ENCODE assay signal across 17 mouse cellular contexts in genomic region chr7:96781068-96781467, GRCm38 (mm10).
DNase-seq lines count a peak whose midpoint lies in the region; ATAC-seq and TF ChIP-seq lines count a peak whose summit lies in the region.
"Had no signal": no experiment of that assay in that cellular context is flagged by ENCODE, and none has a peak within 500 bp of the region (broad histone marks: within the 10 kb centered on the region; RNA-seq: fewer than 3 reads in every experiment).

No protein-coding gene starts in this region.

- 69% methylated on average over 6 of the region's 6 CpGs for WGBS in stomach, embryonic 14.5 days
- 77% methylated on average over 6 of the region's 6 CpGs for WGBS in stomach, postnatal 0 days
- WGBS in liver, embryonic 16.5 days (ENCODE audit: insufficient replicate concordance): 19% methylated on average over 6 of the region's 6 CpGs

- no peaks in the 10 kb centered on the region for H3K27me3 ChIP-seq in stomach, embryonic 14.5 days (ENCODE audit: control insufficient read depth, insufficient read depth, low read length)
- H3K27me3 ChIP-seq in stomach, postnatal 0 days (ENCODE audit: control insufficient read depth, insufficient read depth, low read length): no peaks in the 10 kb centered on the region
- H3K27me3 ChIP-seq in liver, embryonic 16.5 days (ENCODE audit: control insufficient read depth, insufficient read depth, low read depth, low read length): no peaks in the 10 kb centered on the region
- H3K27me3 ChIP-seq: embryonic facial prominence, embryonic 12.5 days; midbrain, embryonic 13.5 days had no signal

- TF ChIP-seq CTCF in stomach, postnatal 0 days (IDR thresholded peaks at IDR 0.05; ENCODE audit: low read depth): no peak

- H3K4me1 ChIP-seq in stomach, embryonic 14.5 days (ENCODE audit: control insufficient read depth, insufficient read depth, low read length): peaks cover 2% of the 10 kb centered on the region; the same call in 1 of the 2 replicates
- H3K4me1 ChIP-seq in stomach, postnatal 0 days (replicated peaks; ENCODE audit: control insufficient read depth, insufficient read depth): no peaks in the 10 kb centered on the region
- peaks cover 58% of the 10 kb centered on the region for H3K4me1 ChIP-seq in liver, embryonic 16.5 days (ENCODE audit: control insufficient read depth, low read depth, low read length)

- no peak for TF ChIP-seq EP300 in stomach, postnatal 0 days (optimal IDR thresholded peaks at IDR 0.05)

- H3K27ac ChIP-seq in stomach, embryonic 14.5 days (ENCODE audit: low read length): no peak overlapping the region
- H3K27ac ChIP-seq in stomach, postnatal 0 days (replicated peaks): no peak overlapping the region
- H3K27ac ChIP-seq in liver, embryonic 16.5 days (ENCODE audit: low read length): peak overlapping the region; percentile 96
- H3K27ac ChIP-seq: embryonic facial prominence, embryonic 12.5 days; heart, embryonic 13.5 days; limb, embryonic 12.5 days; midbrain, embryonic 13.5 days had no signal

- no peak overlapping the region for H3K4me2 ChIP-seq in stomach, embryonic 14.5 days (replicated peaks; ENCODE audit: low read depth, low read length)
- no peak overlapping the region for H3K4me2 ChIP-seq in stomach, postnatal 0 days (replicated peaks; ENCODE audit: low read depth)
- H3K4me2 ChIP-seq in liver, embryonic 16.5 days (ENCODE audit: low read depth, low read length): peak overlapping the region; percentile 49
- H3K4me2 ChIP-seq: embryonic facial prominence, embryonic 12.5 days; heart, embryonic 13.5 days; limb, embryonic 12.5 days; midbrain, embryonic 13.5 days had no signal

- 0 out of 2 replicates have a peak, but pooled peaks cover 5% of the 10 kb centered on the region for H3K9me3 ChIP-seq in stomach, embryonic 14.5 days (ENCODE audit: control insufficient read depth, low read depth, low read length)
- H3K9me3 ChIP-seq in stomach, postnatal 0 days (ENCODE audit: control insufficient read depth, low read length): no peaks in the 10 kb centered on the region
- no peaks in the 10 kb centered on the region for H3K9me3 ChIP-seq in liver, embryonic 16.5 days (replicated peaks; ENCODE audit: control insufficient read depth, low read length)
- H3K9me3 ChIP-seq: embryonic facial prominence, embryonic 12.5 days; midbrain, embryonic 13.5 days had no signal

- H3K36me3 ChIP-seq in stomach, embryonic 14.5 days (ENCODE audit: control insufficient read depth, insufficient read depth, low read length): no peaks in the 10 kb centered on the region
- no peaks in the 10 kb centered on the region for H3K36me3 ChIP-seq in stomach, postnatal 0 days (ENCODE audit: control insufficient read depth, insufficient read depth, low read length)
- H3K36me3 ChIP-seq in liver, embryonic 16.5 days (ENCODE audit: control insufficient read depth, insufficient read depth): no peaks in the 10 kb centered on the region

- DNase-seq in stomach, postnatal 0 days (ENCODE audit: low spot score): no peak
- no peak for DNase-seq in layer of hippocampus, adult 9-11 months
- no peak for DNase-seq in layer of hippocampus, postnatal 25 days (ENCODE audit: extremely low spot score in 1 of 2, low spot score in 1 of 2)
- DNase-seq: adrenal gland, postnatal 14 days; cerebellum, postnatal 25 days; kidney, postnatal 14 days; layer of hippocampus, postnatal 36 days; lung, postnatal 10 days; right cerebral cortex, adult 18-20 months had no signal

- no peak overlapping the region for H3K4me3 ChIP-seq in stomach, embryonic 14.5 days (ENCODE audit: low read depth, low read length)
- H3K4me3 ChIP-seq in stomach, postnatal 0 days (ENCODE audit: low read depth, low read length): no peak overlapping the region
- 0 out of 2 replicates have a peak overlapping the region, but pooled peaks have one; percentile 22 for H3K4me3 ChIP-seq in liver, embryonic 16.5 days (ENCODE audit: low read depth, low read length)
- H3K4me3 ChIP-seq: embryonic facial prominence, embryonic 12.5 days; heart, embryonic 13.5 days; limb, embryonic 12.5 days; midbrain, embryonic 13.5 days had no signal

- peak; percentile 75; the same call in 1 of the 2 replicates for ATAC-seq in stomach, embryonic 14.5 days (ENCODE audit: insufficient number of reproducible peaks, insufficient read depth, low FRiP score, low read depth)
- ATAC-seq in stomach, postnatal 0 days (ENCODE audit: low FRiP score, low TSS enrichment): no peak
- ATAC-seq in erythroid progenitor cell, adult 5-6 weeks (replicated peaks; ENCODE audit: low FRiP score, poor library complexity, severe bottlenecking): peak; percentile 73
- peak; percentile 91 for ATAC-seq in liver, embryonic 16.5 days (ENCODE audit: low read depth)
- ATAC-seq in CD4-positive, CD25-positive, alpha-beta regulatory T cell, adult 4 months: no peak
- ATAC-seq: midbrain, embryonic 13.5 days had no signal

- H3K9ac ChIP-seq in stomach, embryonic 14.5 days (replicated peaks; ENCODE audit: low read depth, low read length): no peak overlapping the region
- H3K9ac ChIP-seq in stomach, postnatal 0 days (ENCODE audit: low read length): no peak overlapping the region
- peak overlapping the region; percentile 60 for H3K9ac ChIP-seq in liver, embryonic 16.5 days (ENCODE audit: low read depth, low read length)
- H3K9ac ChIP-seq: embryonic facial prominence, embryonic 12.5 days; heart, embryonic 13.5 days; limb, embryonic 12.5 days; midbrain, embryonic 13.5 days had no signal

Comparison
In these comparisons a context has a peak if more than half of its experiments do, and no peak if none do; other contexts are left out.
1. ATAC-seq: peak in stomach, embryonic 14.5 days (single experiment), erythroid progenitor cell, adult 5-6 weeks (single experiment) and liver, embryonic 16.5 days (single experiment); none in stomach, postnatal 0 days (single experiment) and CD4-positive, CD25-positive, alpha-beta regulatory T cell, adult 4 months (single experiment).